Mouse (Mus musculus) G1E (cell line): ENCODE data around the gene C130032M10Rik. TPM values are rescaled to one million over a fixed set of nuclear protein-coding genes. Genes with fewer than 3 reads are reported as not detected.

Source experiments
- ATAC-seq: 2 replicates; pipeline ENCODE4 v1.8.0; 2016; ENCODE audit warnings: mild to moderate bottlenecking; ENCODE audit not compliant: insufficient number of reproducible peaks, poor library complexity, low FRiP score, severe bottlenecking; ENCODE audit errors: extremely low read depth
- DNase-seq: peaks from one replicate; pipeline ENCODE4 v3.0.0; 2012; ENCODE audit warnings: low spot score
- H3K27me3 ChIP-seq: 2 replicates; pipeline ENCODE4 v1.6.1; 2012; ENCODE audit warnings: mild to moderate bottlenecking, low read length, inconsistent platforms; ENCODE audit not compliant: insufficient read depth
- H3K36me3 ChIP-seq: replicated peaks from 2 replicates; pipeline ENCODE3; 2012; ENCODE audit warnings: mild to moderate bottlenecking, inconsistent platforms
- H3K4me1 ChIP-seq: 2 replicates; pipeline ENCODE4 v1.6.1; 2012; ENCODE audit warnings: low read depth, low read length, inconsistent platforms, mixed read lengths; ENCODE audit not compliant: insufficient read depth
- H3K4me3 ChIP-seq: 2 replicates; pipeline ENCODE4 v1.5.1; 2012; ENCODE audit warnings: low read depth, mild to moderate bottlenecking, inconsistent platforms, low read length, moderate library complexity, mixed read lengths
- H3K9me3 ChIP-seq: replicated peaks from 2 replicates; pipeline ENCODE4 v1.6.1; 2012; ENCODE audit warnings: inconsistent platforms
- CTCF ChIP-seq: IDR thresholded peaks from 2 replicates; pipeline ENCODE4 v1.5.1; 2012; ENCODE audit warnings: low read depth, low read length, inconsistent platforms, mixed read lengths
- GATA1 ChIP-seq: IDR thresholded peaks from 2 replicates; pipeline ENCODE4 v1.6.1; 2012; ENCODE audit warnings: borderline replicate concordance, low read length, inconsistent platforms, mixed read lengths
- GATA2 ChIP-seq: IDR thresholded peaks from 2 replicates; pipeline ENCODE4 v1.6.1; 2012; ENCODE audit warnings: low read depth, low read length, inconsistent platforms, borderline replicate concordance
- POLR2AphosphoS5 ChIP-seq: IDR thresholded peaks from 2 replicates; pipeline ENCODE4 v1.6.1; 2012; ENCODE audit warnings: low read depth, low read length, inconsistent platforms; ENCODE audit not compliant: insufficient replicate concordance
- TAL1 ChIP-seq: conservative IDR thresholded peaks from 2 replicates; pipeline ENCODE4 v1.6.1; 2012; ENCODE audit warnings: low read depth, low read length, inconsistent platforms, mixed read lengths
- polyA plus RNA-seq: library from polyadenylated mRNA; stranded (reverse); fragments of >175 nt; gene quantifications from 2 replicates; pipeline ENCODE4 v1.2.3, GENCODE M21; 2012
- total RNA-seq, 2 experiments: library from RNA; stranded (forward) in 1 of 2; stranded (reverse) in 1 of 2; fragments of 200-1000 nt in 1 of 2; fragments of >200 nt in 1 of 2; fragmentation: Nextera tagmentation in 1 of 2; gene quantifications; 2 replicates each; pipeline ENCODE4 v1.2.3; 2014 to 2017

C130032M10Rik gene
- total RNA-seq (2014; fragmentation: Nextera tagmentation) (not detected in 2 replicates), total RNA-seq (2017) (not detected in 2 replicates), polyA plus RNA-seq (not detected in 2 replicates)

DNA sequence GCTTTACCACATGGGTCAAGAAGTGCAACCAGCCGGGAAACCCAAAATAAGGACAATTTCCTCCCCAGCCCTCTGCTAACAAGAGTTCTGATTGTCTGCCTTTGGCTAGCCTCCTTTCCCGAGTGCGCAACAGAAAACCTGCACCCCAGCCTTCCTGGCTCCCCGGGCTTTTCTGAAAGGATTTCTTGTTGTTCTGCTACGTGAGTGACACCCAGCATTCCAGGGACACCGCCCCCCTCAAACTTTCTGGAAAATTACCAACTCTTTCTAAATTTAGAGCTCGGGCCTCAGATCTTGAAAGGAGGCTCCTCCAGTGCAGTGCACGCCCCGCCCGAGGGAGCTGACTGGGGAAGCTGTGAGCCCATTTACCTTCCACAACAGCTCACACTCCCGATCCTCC, at the start of gene C130032M10Rik:
TSS of gene C130032M10Rik (plus strand) at position 334 of the 400 bp plus-strand sequence.
- peaks cover 3% of the 10 kb centered on the region; the same call in 1 of the 2 replicates for H3K27me3 ChIP-seq
- no peak for TF ChIP-seq TAL1
- TF ChIP-seq GATA2 = no peak
- no peak for TF ChIP-seq POLR2AphosphoS5
- TF ChIP-seq GATA1 = no peak
- no peak for TF ChIP-seq CTCF
- no peak within 1 kb of the TSS for H3K4me3 ChIP-seq
- no peaks in the 10 kb centered on the region for H3K36me3 ChIP-seq
- H3K9me3 ChIP-seq = peaks cover 16% of the 10 kb centered on the region
- ATAC-seq = no peak
- no peaks in the 10 kb centered on the region for H3K4me1 ChIP-seq
- no peak for DNase-seq

DNA sequence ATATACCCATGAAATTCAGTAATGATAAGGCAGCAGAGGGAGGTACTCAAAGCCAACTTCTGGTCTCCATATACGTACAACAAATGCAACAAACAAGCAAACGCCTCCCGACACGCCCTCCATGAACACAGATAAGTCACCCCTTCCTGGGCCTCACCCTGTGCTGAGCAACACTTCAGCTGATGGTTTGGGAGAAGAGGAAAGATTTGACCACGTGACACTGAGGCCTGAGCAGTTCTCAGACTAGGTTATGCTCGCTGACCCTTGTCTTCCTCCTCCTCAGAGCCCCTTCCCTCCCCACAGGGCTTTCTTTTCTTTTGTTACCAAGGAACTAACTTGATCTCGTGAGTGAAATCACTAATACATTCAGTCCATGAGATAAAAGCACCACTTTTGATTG, 48.6 kb upstream of the C130032M10Rik start:
- Histone ChIP-seq H3K4me1 (no peaks in the 10 kb centered on the region), H3K36me3 (peaks cover 26% of the 10 kb centered on the region), H3K4me3 (no peak overlapping the region), H3K9me3 (no peaks in the 10 kb centered on the region), H3K27me3 (no peaks in the 10 kb centered on the region)
- DNase-seq = no peak
- ATAC-seq = no peak
- TF ChIP-seq POLR2AphosphoS5 (no peak), GATA1 (no peak), CTCF (no peak), TAL1 (no peak), GATA2 (no peak)

DNA sequence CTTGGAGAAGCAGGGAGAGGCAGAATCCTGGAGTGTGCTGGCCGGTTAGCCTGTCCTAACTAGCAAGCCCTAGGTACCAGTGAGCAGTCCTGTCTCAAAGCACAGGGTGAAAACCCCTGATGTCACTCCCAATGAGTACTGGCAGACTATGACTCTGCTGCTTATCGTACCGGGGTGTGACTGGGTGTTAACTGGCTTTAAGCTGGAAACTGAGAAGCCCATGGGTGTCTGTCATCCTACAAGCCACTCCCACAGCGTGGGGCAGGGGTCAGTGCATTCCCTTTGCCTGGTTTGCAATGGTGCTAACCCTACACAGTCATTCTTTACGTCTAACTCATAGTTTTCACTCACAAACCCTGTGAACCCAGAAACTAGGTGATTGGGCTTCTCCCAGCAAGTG, 47.3 kb upstream of the C130032M10Rik start:
- ATAC-seq = no peak
- Histone ChIP-seq H3K27me3 (no peaks in the 10 kb centered on the region), H3K4me3 (no peak overlapping the region), H3K36me3 (peaks cover 28% of the 10 kb centered on the region), H3K4me1 (no peaks in the 10 kb centered on the region), H3K9me3 (no peaks in the 10 kb centered on the region)
- no peak for DNase-seq
- TF ChIP-seq CTCF (no peak), GATA1 (no peak), TAL1 (no peak), GATA2 (no peak), POLR2AphosphoS5 (no peak)

DNA sequence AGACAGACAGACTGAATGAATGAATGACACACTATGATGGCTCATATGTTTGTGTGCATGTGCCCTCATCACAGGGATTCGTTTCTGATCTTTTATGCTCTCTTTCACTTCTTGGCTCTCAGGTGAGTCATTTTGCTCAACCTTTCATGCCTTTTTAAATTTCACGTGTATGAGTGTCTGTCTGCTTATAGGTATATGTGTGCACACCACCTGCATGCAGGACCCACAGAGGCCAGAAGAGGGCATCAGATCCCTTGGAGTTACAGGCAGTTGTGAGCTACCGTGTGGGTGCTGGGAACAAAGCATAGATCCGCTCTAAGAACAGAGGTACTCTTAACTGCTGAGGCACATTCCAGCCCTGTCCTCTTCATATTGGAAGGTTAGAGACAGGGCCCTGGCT, 46.8 kb upstream of the C130032M10Rik start:
- no peak for ATAC-seq
- no peaks in the 10 kb centered on the region for H3K27me3 ChIP-seq
- TF ChIP-seq GATA1 = no peak
- no peak for TF ChIP-seq POLR2AphosphoS5
- no peak for TF ChIP-seq CTCF
- TF ChIP-seq GATA2 = no peak
- TF ChIP-seq TAL1 = no peak
- H3K4me1 ChIP-seq = no peaks in the 10 kb centered on the region
- H3K9me3 ChIP-seq = no peaks in the 10 kb centered on the region
- H3K36me3 ChIP-seq = peaks cover 29% of the 10 kb centered on the region
- DNase-seq = no peak
- no peak overlapping the region for H3K4me3 ChIP-seq

DNA sequence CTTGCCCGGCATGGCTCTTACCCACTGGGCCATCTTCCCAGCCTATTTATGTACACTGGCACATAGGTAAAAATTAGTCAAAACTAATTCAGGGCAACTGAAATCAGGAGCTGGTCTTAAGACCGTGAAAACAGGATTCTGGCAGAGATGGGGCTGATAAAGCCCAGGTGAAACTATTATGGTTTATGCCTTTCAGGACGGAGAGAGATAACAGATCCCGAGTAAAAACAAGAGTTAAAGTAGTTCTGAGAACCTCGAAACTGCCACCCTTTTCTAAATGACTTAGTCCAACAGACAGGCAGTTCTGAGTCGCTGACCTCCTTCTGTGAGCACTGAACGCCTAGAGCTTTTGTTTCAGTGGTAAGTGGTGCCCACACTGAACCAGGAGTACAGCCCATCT, 43.6 kb upstream of the C130032M10Rik start:
- H3K9me3 ChIP-seq = no peaks in the 10 kb centered on the region
- DNase-seq = no peak
- peaks cover 8% of the 10 kb centered on the region for H3K36me3 ChIP-seq
- H3K27me3 ChIP-seq = no peaks in the 10 kb centered on the region
- ATAC-seq = no peak
- no peak overlapping the region for H3K4me3 ChIP-seq
- TF ChIP-seq POLR2AphosphoS5 = no peak
- TF ChIP-seq TAL1 = no peak
- TF ChIP-seq GATA2 = no peak
- no peak for TF ChIP-seq CTCF
- no peak for TF ChIP-seq GATA1
- H3K4me1 ChIP-seq = no peaks in the 10 kb centered on the region

DNA sequence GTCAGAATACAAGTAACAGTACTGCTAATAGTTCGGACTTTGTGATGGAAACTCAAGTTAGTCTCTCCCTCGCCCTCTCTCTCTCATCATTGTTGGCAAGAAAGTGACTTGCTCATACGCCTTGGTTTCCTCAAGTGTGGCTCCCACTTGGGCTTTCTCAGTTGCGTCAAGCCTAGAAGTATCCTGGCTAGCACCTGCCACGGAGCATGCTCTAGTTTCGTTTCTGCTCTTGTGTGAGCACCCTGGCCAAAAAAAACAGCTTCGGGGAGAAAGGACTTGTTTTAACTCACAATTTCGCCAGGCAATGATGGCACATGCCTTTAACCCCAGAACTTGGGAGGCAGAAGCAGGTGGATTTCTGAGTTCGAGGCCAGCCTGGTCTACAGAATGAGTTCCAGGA, 38.5 kb upstream of the C130032M10Rik start:
- no peak for DNase-seq
- H3K27me3 ChIP-seq = no peaks in the 10 kb centered on the region
- H3K36me3 ChIP-seq = peaks cover 3% of the 10 kb centered on the region
- ATAC-seq = no peak
- no peaks in the 10 kb centered on the region for H3K4me1 ChIP-seq
- no peak overlapping the region for H3K4me3 ChIP-seq
- TF ChIP-seq GATA2 (no peak), POLR2AphosphoS5 (no peak), TAL1 (no peak), GATA1 (no peak), CTCF (no peak)
- H3K9me3 ChIP-seq = no peaks in the 10 kb centered on the region

DNA sequence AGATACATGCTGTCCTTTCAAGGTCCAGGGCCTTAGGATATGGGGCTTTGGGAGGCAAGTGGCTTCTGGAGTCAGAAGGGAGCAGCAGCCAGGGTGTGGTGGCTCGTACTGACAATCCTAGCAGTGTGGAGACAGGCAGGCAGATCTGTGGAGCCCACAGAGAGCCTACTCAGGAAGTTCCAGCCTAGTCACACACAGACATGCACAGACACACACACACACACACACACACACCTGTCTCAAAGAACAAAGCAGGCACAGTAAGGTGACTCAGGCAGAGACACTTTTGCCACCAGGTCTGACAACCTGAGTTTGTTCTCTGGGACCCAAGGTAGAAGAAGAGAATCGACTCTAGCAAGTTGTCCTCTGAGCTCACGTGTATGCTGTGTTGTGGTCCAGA, 34.6 kb upstream of the C130032M10Rik start:
- no peaks in the 10 kb centered on the region for H3K4me1 ChIP-seq

More for the DNA sequence above, 34.6 kb upstream of the C130032M10Rik start:
- TF ChIP-seq TAL1 (no peak), GATA2 (no peak), GATA1 (no peak), POLR2AphosphoS5 (no peak), CTCF (no peak)
- Histone ChIP-seq H3K9me3 (no peaks in the 10 kb centered on the region), H3K36me3 (no peaks in the 10 kb centered on the region), H3K27me3 (peaks cover 8% of the 10 kb centered on the region), H3K4me3 (no peak overlapping the region)
- ATAC-seq = no peak
- no peak for DNase-seq
